23 mouse cellular contexts compared by ENCODE assay signal in the genomic region with DNA sequence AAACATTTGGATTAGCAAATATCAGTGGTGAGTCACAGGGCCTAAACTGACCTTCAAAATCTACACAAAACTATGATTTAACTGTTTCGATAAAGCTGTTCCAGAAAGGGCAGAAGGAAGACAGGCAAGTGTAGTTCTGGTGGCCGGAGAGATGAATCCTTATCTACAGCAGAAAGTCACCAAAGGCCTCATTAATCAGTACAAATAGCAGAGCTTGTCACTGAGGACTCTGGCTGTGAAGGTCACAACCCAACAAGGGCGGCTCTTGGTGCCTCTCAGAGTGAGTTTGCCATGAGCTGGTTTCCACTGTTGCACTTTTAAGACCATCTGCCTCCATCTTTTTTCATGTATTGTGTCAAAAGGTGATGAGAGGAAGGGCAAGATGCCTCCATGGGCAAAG.
A peak's percentile ranks its signal among the peaks of the same experiment; 100 is the strongest.
DNase-seq lines count a peak whose midpoint lies in the region; ATAC-seq lines count a peak whose summit lies in the region.
"Had no signal": no experiment of that assay in that cellular context is flagged by ENCODE, and none has a peak within 500 bp of the region (broad histone marks: within the 10 kb centered on the region; RNA-seq: fewer than 3 reads in every experiment).

No protein-coding gene starts in this region.

- no peak for ATAC-seq in midbrain, embryonic 11.5 days (ENCODE audit: low FRiP score)
- ATAC-seq: CD4-positive, CD25-positive, alpha-beta regulatory T cell, adult 4 months; forebrain, embryonic 13.5 days; forebrain, embryonic 16.5 days; hindbrain, postnatal 0 days; inflammation-experienced regulatory T-cells, adult 6 months; intestine, embryonic 16.5 days had no signal

- no peaks in the 10 kb centered on the region for H3K27me3 ChIP-seq in midbrain, embryonic 11.5 days (ENCODE audit: control insufficient read depth, insufficient read depth, low read length)
- H3K27me3 ChIP-seq: forebrain, embryonic 13.5 days; heart, embryonic 13.5 days had no signal

- WGBS in midbrain, embryonic 11.5 days, result 87% methylated on average over 3 of the region's 3 CpGs

- H3K4me1 ChIP-seq in midbrain, embryonic 11.5 days (ENCODE audit: control insufficient read depth, insufficient read depth, low read length), result no peaks in the 10 kb centered on the region
- H3K4me1 ChIP-seq: forebrain, embryonic 10.5 days; forebrain, embryonic 13.5 days; heart, embryonic 13.5 days had no signal

- peak; percentile 70 to 87 for DNase-seq in adrenal gland, adult (ENCODE audit: inconsistent age in 2 of 2, low spot score in 1 of 2)
- peak; percentile 74 for DNase-seq in adrenal gland, adult 2 months
- peak; percentile 62 for DNase-seq in adrenal gland, postnatal 14 days
- no peak for DNase-seq in midbrain, embryonic 11.5 days (ENCODE audit: low spot score, missing footprints)
- no peak for DNase-seq in frontal cortex, postnatal 10 days (ENCODE audit: low spot score in 2 of 2)
- no peak for DNase-seq in urinary bladder, postnatal 10 days (ENCODE audit: low spot score)
- DNase-seq: cerebellum, adult 11-12 months; cerebellum, adult 8-10 months; cerebellum, postnatal 10 days; gastrocnemius, adult 2 months; gastrocnemius, postnatal 14 days; heart, adult 18-20 months; heart, postnatal 14 days; heart, postnatal 4 days had no signal

- H3K36me3 ChIP-seq in midbrain, embryonic 11.5 days (ENCODE audit: control insufficient read depth, insufficient read depth, low read length), result no peaks in the 10 kb centered on the region
- H3K36me3 ChIP-seq: forebrain, embryonic 10.5 days; heart, embryonic 13.5 days had no signal

- H3K27ac ChIP-seq in midbrain, embryonic 11.5 days (ENCODE audit: low read depth, low read length), result no peak overlapping the region
- H3K27ac ChIP-seq: forebrain, embryonic 10.5 days; forebrain, embryonic 13.5 days; gastrocnemius, adult 2 months; heart, embryonic 13.5 days; hindbrain, embryonic 14.5 days; hindbrain, postnatal 0 days had no signal

- H3K9me3 ChIP-seq in midbrain, embryonic 11.5 days (ENCODE audit: control insufficient read depth, low read length), result no peaks in the 10 kb centered on the region
- H3K9me3 ChIP-seq: forebrain, embryonic 10.5 days; forebrain, embryonic 13.5 days; heart, embryonic 13.5 days had no signal

- no peak overlapping the region for H3K4me3 ChIP-seq in midbrain, embryonic 11.5 days (ENCODE audit: low read depth, low read length)
- H3K4me3 ChIP-seq: forebrain, embryonic 10.5 days; forebrain, embryonic 13.5 days; gastrocnemius, adult 2 months; heart, embryonic 13.5 days had no signal

- H3K9ac ChIP-seq in midbrain, embryonic 11.5 days (ENCODE audit: low read length), result no peak overlapping the region
- H3K9ac ChIP-seq: forebrain, embryonic 13.5 days; heart, embryonic 13.5 days; hindbrain, embryonic 14.5 days had no signal

- H3K4me2 ChIP-seq in midbrain, embryonic 11.5 days, result no peak overlapping the region
- H3K4me2 ChIP-seq: forebrain, embryonic 13.5 days; heart, embryonic 13.5 days; hindbrain, embryonic 14.5 days had no signal

Comparison
In these comparisons a context has a peak if more than half of its experiments do, and no peak if none do; other contexts are left out.
1. DNase-seq: peak in adrenal gland, adult (2 of 2), adrenal gland, adult 2 months (single experiment) and adrenal gland, postnatal 14 days (single experiment); none in midbrain, embryonic 11.5 days (single experiment), frontal cortex, postnatal 10 days (0 of 2) and urinary bladder, postnatal 10 days (single experiment).